Mouse (Mus musculus) adrenal gland, postnatal 10 days (tissue): ENCODE data around the gene Ttc28. TPM values are rescaled to one million over a fixed set of nuclear protein-coding genes. Genes with fewer than 3 reads are reported as not detected.
A peak's percentile ranks its signal among the peaks of the same experiment; 100 is the strongest.

Experiments used
- DNase-seq: peaks from one replicate; pipeline ENCODE4 v3.0.0; 2021; ENCODE audit warnings: mixed read lengths
- total RNA-seq, 2 experiments: library from RNA; stranded (reverse); gene quantifications; 2 replicates each; pipeline ENCODE4 v1.2.3; 2021

Gene Ttc28
- total RNA-seq, 2 experiments from 2014 or later: 25.0 to 29.1 TPM

GRCm38 (mm10) chr5:111050135-111050534 is 170.5 kb downstream of the Ttc28 start:
- DNase-seq: peak; percentile 67

- no peak for DNase-seq
Observed at GRCm38 (mm10) chr5:111054380-111054779, 174.8 kb downstream of the Ttc28 start.

- DNase-seq: no peak
Observed at GRCm38 (mm10) chr5:111054848-111055428, 175.3 kb downstream of the Ttc28 start.

GRCm38 (mm10) chr5:111055507-111055906 is 175.9 kb downstream of the Ttc28 start:
- no peak for DNase-seq

- no peak for DNase-seq
Observed at GRCm38 (mm10) chr5:111057084-111057483, 177.5 kb downstream of the Ttc28 start.

GRCm38 (mm10) chr5:111058401-111059139 is 179.0 kb downstream of the Ttc28 start:
- DNase-seq: no peak

- peak; percentile 57 for DNase-seq
Observed at GRCm38 (mm10) chr5:111059140-111059921, 179.7 kb downstream of the Ttc28 start.

GRCm38 (mm10) chr5:111060246-111060745 is 180.7 kb downstream of the Ttc28 start:
- DNase-seq: no peak

- no peak for DNase-seq
Observed at GRCm38 (mm10) chr5:111063155-111063554, 183.6 kb downstream of the Ttc28 start.

- no peak for DNase-seq
Observed at GRCm38 (mm10) chr5:111063991-111064390, 184.4 kb downstream of the Ttc28 start.

GRCm38 (mm10) chr5:111065770-111066169 is 186.2 kb downstream of the Ttc28 start:
- DNase-seq: no peak

GRCm38 (mm10) chr5:111069503-111069902 is 189.9 kb downstream of the Ttc28 start:
- DNase-seq: no peak

GRCm38 (mm10) chr5:111069931-111070330 is 190.3 kb downstream of the Ttc28 start:
- DNase-seq: no peak

- DNase-seq: no peak
Observed at GRCm38 (mm10) chr5:111070361-111070760, 190.8 kb downstream of the Ttc28 start.

GRCm38 (mm10) chr5:111073316-111073736 is 193.7 kb downstream of the Ttc28 start:
- no peak for DNase-seq

- DNase-seq: no peak
Observed at GRCm38 (mm10) chr5:111074050-111074449, 194.4 kb downstream of the Ttc28 start.

- peak; percentile 50 for DNase-seq
Observed at GRCm38 (mm10) chr5:111075841-111076240, 196.2 kb downstream of the Ttc28 start.

- no peak for DNase-seq
Observed at GRCm38 (mm10) chr5:111077261-111077660, 197.7 kb downstream of the Ttc28 start.

GRCm38 (mm10) chr5:111080601-111081000 is 201.0 kb downstream of the Ttc28 start:
- DNase-seq: no peak

GRCm38 (mm10) chr5:111085849-111086248 is 206.2 kb downstream of the Ttc28 start:
- DNase-seq: no peak

GRCm38 (mm10) chr5:111096750-111097149 is 217.1 kb downstream of the Ttc28 start:
- no peak for DNase-seq

GRCm38 (mm10) chr5:111097233-111098160 is 217.9 kb downstream of the Ttc28 start:
- DNase-seq: peak; percentile 31
